Mouse (Mus musculus): ENCODE measurements around the gene Setd1b. TPM values are rescaled to one million over a fixed set of nuclear protein-coding genes. Genes with fewer than 3 reads are reported as not detected.

Setd1b gene
- polyA plus RNA-seq, 1 experiment, result 13.7 TPM

DNA sequence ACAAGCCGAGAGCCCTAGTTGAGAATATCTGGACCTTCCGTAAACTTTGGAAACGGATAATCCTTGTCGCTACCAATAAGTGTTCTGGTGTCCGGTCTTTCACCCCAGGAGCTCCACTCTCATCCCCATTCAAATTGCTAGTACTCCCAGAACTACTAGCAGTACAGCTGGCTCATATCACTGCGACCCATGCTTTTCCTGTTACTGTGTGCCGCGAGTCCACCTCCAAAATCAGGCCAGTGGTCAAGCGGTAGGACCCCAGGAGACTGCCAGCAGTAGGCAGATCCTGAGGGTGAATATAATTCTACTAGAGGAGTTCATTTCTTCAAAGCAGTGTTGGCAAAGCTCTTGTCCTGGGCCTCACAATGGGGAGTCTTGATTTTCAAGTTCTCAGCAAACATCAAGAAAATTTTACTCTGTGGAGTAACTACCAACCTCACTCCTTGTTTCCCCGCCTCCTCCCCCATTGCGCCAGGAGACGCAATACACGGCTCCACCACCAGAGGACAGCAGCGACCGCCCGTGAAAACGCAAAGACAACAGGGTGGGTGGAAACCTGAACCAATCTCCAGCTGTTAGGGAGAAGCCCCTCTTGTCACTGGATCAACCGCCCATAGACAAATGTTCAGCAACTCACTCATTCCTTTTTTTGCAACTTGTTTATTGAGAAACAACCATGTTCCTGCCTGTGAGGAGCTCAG is 8.8 kb upstream of the Setd1b start:
- TF ChIP-seq CTCF (IDR thresholded peaks at IDR 0.05; ENCODE audit: control insufficient read depth, insufficient read depth, insufficient replicate concordance, low read depth, low read length) (peak; percentile 94), POLR2A (IDR thresholded peaks at IDR 0.05; ENCODE audit: control insufficient read depth, low read depth, low read length) (no peak)

DNA sequence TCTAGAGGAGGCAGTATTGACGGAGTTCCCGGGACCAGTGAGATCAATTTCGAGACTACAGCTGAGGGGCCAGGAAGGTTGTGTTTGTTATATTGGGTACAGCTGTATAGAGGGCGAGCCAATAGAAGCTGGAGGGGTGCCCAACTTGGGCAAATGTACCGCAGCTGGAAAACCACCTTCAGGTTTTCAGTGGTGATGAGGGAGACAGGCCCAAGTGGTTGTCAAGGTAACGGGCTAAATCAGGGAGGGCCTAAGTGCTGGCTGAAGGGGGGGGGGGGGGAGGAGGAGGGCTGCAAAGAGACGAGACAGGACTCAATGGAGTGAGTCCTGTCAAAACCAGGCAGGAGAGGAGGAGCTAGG is 8.2 kb upstream of the Setd1b start:
- TF ChIP-seq POLR2A (IDR thresholded peaks at IDR 0.05; ENCODE audit: control insufficient read depth, low read depth, low read length), result no peak
- TF ChIP-seq CTCF (IDR thresholded peaks at IDR 0.05; ENCODE audit: control insufficient read depth, insufficient read depth, insufficient replicate concordance, low read depth, low read length), result no peak
- peak overlapping the region; percentile 77 for H3K4me3 ChIP-seq (ENCODE audit: control insufficient read depth, low read depth, low read length)
- H3K27ac ChIP-seq (ENCODE audit: control insufficient read depth, insufficient read depth, low read depth, low read length), result no peak overlapping the region
- H3K36me3 ChIP-seq (ENCODE audit: control insufficient read depth, insufficient read depth, low read length), result no peaks in the 10 kb centered on the region
- H3K4me1 ChIP-seq (ENCODE audit: control insufficient read depth, insufficient read depth, low read length), result peaks cover 50% of the 10 kb centered on the region
- H3K27me3 ChIP-seq (ENCODE audit: control insufficient read depth, insufficient read depth, low read length), result no peaks in the 10 kb centered on the region

More for the DNA sequence above, 8.8 kb upstream of the Setd1b start:
- H3K4me3 ChIP-seq (ENCODE audit: control insufficient read depth, low read depth, low read length), result peak overlapping the region; percentile 77
- H3K27ac ChIP-seq (ENCODE audit: control insufficient read depth, insufficient read depth, low read depth, low read length), result no peak overlapping the region
- peaks cover 45% of the 10 kb centered on the region for H3K4me1 ChIP-seq (ENCODE audit: control insufficient read depth, insufficient read depth, low read length)
- no peaks in the 10 kb centered on the region for H3K36me3 ChIP-seq (ENCODE audit: control insufficient read depth, insufficient read depth, low read length)
- no peaks in the 10 kb centered on the region for H3K27me3 ChIP-seq (ENCODE audit: control insufficient read depth, insufficient read depth, low read length)

DNA sequence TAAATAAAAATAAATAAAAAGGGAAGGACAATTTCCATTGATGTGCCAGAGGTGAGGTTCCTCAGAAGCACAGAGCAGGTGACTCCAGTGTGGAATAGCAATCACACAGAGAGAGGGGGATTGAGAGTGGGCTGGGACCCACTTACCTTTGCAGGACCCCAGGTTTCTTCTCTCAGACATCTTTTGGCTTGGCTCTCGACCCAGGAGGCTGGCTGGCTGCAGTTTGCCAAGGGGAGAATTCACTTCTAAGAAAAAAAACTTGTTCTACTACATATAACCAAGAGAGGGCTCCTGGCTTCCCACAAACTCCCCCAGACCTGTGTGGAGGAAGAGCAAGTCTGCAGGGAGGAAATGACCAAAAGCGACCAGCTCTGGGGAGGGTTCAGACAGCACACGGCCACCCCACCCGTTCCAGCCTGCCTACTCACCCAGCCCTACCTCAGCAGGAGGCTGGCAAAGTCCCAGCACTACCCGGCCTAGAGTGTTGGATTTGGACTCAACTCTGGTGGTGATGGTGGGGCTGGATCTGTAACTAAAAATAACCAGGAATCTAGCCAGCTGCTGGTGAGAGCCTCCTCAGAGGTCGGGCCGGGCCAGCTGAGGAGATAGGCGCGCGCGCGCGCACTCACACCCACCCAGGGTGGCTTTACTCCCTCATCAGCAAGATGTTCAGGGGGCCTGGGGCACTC is 7.7 kb upstream of the Setd1b start:
- no peak for TF ChIP-seq CTCF (IDR thresholded peaks at IDR 0.05; ENCODE audit: control insufficient read depth, insufficient read depth, insufficient replicate concordance, low read depth, low read length)
- peaks cover 53% of the 10 kb centered on the region for H3K4me1 ChIP-seq (ENCODE audit: control insufficient read depth, insufficient read depth, low read length)
- H3K27ac ChIP-seq (ENCODE audit: control insufficient read depth, insufficient read depth, low read depth, low read length), result peak overlapping the region; percentile 45
- no peaks in the 10 kb centered on the region for H3K27me3 ChIP-seq (ENCODE audit: control insufficient read depth, insufficient read depth, low read length)
- H3K4me3 ChIP-seq (ENCODE audit: control insufficient read depth, low read depth, low read length), result peak overlapping the region; percentile 63
- H3K36me3 ChIP-seq (ENCODE audit: control insufficient read depth, insufficient read depth, low read length), result no peaks in the 10 kb centered on the region

DNA sequence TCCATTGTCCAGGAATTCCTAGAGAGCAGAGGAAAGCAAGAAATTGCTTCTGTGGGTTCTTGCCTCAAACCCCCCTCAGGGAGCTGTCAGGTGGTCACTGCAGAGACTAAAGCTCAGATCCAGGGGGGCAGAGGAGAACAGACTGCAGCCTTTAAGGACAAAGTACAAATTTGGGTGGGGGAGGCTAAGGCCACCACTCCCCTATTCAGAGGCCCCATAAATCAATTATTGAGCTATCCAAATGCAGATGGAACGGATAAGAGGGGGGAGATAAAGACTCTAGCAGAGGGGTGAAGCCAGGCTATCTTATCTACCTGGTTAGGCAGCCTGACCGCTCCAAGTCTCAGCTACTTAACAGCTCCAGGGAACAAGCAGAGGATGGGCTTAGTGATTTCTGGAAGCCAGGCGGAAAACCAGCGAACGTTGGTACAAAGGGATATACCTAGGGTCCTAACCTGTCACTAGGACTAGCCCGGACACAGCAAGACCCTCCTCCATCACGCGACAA is 7.1 kb upstream of the Setd1b start:
- peaks cover 59% of the 10 kb centered on the region for H3K4me1 ChIP-seq (ENCODE audit: control insufficient read depth, insufficient read depth, low read length)
- no peaks in the 10 kb centered on the region for H3K36me3 ChIP-seq (ENCODE audit: control insufficient read depth, insufficient read depth, low read length)
- peak overlapping the region; percentile 63 for H3K4me3 ChIP-seq (ENCODE audit: control insufficient read depth, low read depth, low read length)
- H3K27me3 ChIP-seq (ENCODE audit: control insufficient read depth, insufficient read depth, low read length), result no peaks in the 10 kb centered on the region
- peak overlapping the region; percentile 58 for H3K27ac ChIP-seq (ENCODE audit: control insufficient read depth, insufficient read depth, low read depth, low read length)
- TF ChIP-seq POLR2A (IDR thresholded peaks at IDR 0.05; ENCODE audit: control insufficient read depth, low read depth, low read length), result no peak
- no peak for TF ChIP-seq CTCF (IDR thresholded peaks at IDR 0.05; ENCODE audit: control insufficient read depth, insufficient read depth, insufficient replicate concordance, low read depth, low read length)

DNA sequence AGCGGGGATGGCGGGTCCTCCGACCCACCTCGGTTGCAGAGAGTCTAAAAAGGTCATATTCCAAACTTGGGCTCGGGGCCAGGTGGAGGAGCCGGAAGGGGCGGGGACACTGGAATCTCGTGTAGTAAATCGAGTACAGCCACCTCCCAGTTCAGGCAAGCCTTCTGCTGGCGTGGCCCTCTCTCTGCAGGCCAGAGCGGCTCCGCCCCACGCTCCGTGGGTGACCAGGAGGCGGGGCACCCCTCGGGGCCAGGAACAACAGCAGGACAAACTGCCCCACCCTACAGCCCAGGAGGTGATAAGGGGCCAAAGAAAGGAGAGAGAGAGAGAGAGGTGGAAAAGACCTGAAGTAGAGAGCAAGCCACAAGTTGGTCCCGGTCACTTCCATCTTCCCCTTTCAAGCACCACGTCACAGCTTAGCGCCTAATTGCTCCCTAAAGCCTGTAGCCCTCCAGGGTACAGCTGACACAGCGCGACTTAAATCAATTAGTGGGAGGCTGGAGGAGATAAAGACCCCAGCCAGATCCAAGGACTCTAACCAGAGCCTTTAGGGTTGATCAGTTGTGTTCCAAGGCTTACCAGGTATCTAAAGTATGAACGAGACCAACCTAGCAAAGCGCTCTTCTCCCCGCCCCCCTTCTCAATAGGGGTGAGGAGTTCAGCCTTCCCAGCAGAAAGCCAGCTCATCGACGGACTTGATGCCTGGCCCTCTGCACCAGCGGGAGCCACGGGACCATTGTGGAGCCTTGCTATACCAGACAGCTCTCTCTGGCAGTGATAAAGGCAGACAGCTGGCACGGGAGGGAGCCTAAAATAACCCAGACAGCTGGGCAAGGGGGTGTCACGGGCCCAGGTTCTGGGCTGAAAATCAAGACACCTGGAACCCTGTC is 6.3 kb upstream of the Setd1b start:
- Histone ChIP-seq H3K27me3 (ENCODE audit: control insufficient read depth, insufficient read depth, low read length) (no peaks in the 10 kb centered on the region), H3K36me3 (ENCODE audit: control insufficient read depth, insufficient read depth, low read length) (no peaks in the 10 kb centered on the region), H3K4me3 (ENCODE audit: control insufficient read depth, low read depth, low read length) (peak overlapping the region; percentile 63)

DNA sequence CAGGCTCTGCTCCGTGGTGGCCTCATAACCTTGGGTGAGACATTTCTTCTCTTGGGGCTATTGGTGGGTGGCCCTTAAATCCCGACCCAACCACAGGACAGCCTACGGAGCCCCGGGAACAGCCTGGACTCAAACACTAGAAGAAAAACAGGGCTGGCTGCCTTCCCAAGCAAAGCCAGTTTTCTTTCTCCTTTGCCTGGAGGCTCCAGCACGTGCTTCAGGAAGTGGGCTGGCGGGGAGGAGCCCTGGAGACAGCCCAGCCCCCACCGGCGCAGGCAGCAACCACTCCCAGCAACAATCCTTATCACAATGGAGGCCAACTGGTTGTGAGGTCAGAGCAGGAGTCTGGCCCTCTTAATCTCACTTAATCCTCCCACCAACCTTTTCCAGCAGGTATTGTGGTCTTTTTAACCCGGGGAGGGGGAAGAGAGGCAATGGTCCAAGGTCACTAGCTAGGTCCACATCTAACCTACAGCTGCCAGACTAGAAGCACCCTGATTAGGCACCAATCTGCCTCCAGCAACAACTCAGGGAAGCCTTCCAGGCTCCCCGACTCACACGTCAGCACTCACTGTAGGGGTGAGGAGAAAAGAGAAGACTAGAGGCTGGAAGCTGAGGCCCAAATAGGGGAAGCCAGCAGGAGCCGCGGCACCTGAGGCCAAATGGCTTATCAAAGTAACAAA is 5.5 kb upstream of the Setd1b start:
- Histone ChIP-seq H3K27me3 (ENCODE audit: control insufficient read depth, insufficient read depth, low read length) (no peaks in the 10 kb centered on the region), H3K36me3 (ENCODE audit: control insufficient read depth, insufficient read depth, low read length) (no peaks in the 10 kb centered on the region), H3K27ac (ENCODE audit: control insufficient read depth, insufficient read depth, low read depth, low read length) (peak overlapping the region; percentile 91), H3K4me3 (ENCODE audit: control insufficient read depth, low read depth, low read length) (peak overlapping the region; percentile 63), H3K4me1 (ENCODE audit: control insufficient read depth, insufficient read depth, low read length) (peaks cover 66% of the 10 kb centered on the region)
- TF ChIP-seq POLR2A (IDR thresholded peaks at IDR 0.05; ENCODE audit: control insufficient read depth, low read depth, low read length), result peak; percentile 64; the same call in 1 of the 2 replicates
- TF ChIP-seq CTCF (IDR thresholded peaks at IDR 0.05; ENCODE audit: control insufficient read depth, insufficient read depth, insufficient replicate concordance, low read depth, low read length), result no peak

More for the DNA sequence above, 6.3 kb upstream of the Setd1b start:
- Histone ChIP-seq H3K4me1 (ENCODE audit: control insufficient read depth, insufficient read depth, low read length) (peaks cover 59% of the 10 kb centered on the region), H3K27ac (ENCODE audit: control insufficient read depth, insufficient read depth, low read depth, low read length) (peak overlapping the region; percentile 85)
- TF ChIP-seq POLR2A (IDR thresholded peaks at IDR 0.05; ENCODE audit: control insufficient read depth, low read depth, low read length) (peak; percentile 48), CTCF (IDR thresholded peaks at IDR 0.05; ENCODE audit: control insufficient read depth, insufficient read depth, insufficient replicate concordance, low read depth, low read length) (0 out of 2 replicates have a peak, but pooled peaks have one; percentile 6)
